Mouse (Mus musculus) T-cell, adult 66 days (primary cell): Measurements from ENCODE around the gene Gm21149. TPM values are rescaled to one million over a fixed set of nuclear protein-coding genes. Genes with fewer than 3 reads are reported as not detected.

Experiments used
- total RNA-seq, 2 experiments: library from RNA; stranded (reverse); gene quantifications; 3 replicates in 1 of 2; 4 replicates in 1 of 2; pipeline ENCODE4 v1.2.4; 2023

Gene Gm21149
- not detected for total RNA-seq

DNA sequence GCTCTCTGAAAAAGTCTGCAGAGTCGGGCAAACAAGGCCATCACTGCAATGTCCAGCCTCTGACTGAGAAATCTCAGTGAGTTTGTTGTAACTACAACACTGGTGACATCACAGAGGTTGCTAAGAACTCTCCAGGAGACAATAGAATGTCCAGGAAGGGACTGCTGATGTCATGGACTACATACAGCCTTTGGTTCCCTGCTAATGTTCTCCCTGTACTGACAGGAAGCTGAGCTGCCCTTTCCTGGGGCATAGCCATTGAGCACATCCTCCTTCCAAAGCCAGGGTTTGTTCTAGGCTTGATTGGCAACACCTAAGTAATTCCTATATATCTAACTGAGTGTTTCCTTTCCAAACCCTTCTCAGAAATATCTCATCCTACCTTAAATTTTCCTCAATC lies at the start of gene Gm21149:
Gm21149 (minus strand) TSS at position 101 of the 400 bp plus-strand sequence.

Other genes with a start within 250 kb of the Gm21149 start
- not detected for gene Gm21190, start 52.7 kb upstream of the Gm21149 start, total RNA-seq
- not detected for gene Gm21083, start 100.8 kb upstream of the Gm21149 start, total RNA-seq
- gene Speer4d, start 142.5 kb upstream of the Gm21149 start, total RNA-seq = not detected
- not detected for gene 4930572O03Rik, start 180.5 kb upstream of the Gm21149 start, total RNA-seq
- not detected for gene Speer4c, start 237.7 kb upstream of the Gm21149 start, total RNA-seq